Mouse (Mus musculus): ENCODE measurements at regions not wholly inside any gene's neighbourhood (a gene's known extent, or its start where the extent isn't known, plus 50 kb on each side); places are given as distances from the start of the nearest gene placed in this dataset.

DNA sequence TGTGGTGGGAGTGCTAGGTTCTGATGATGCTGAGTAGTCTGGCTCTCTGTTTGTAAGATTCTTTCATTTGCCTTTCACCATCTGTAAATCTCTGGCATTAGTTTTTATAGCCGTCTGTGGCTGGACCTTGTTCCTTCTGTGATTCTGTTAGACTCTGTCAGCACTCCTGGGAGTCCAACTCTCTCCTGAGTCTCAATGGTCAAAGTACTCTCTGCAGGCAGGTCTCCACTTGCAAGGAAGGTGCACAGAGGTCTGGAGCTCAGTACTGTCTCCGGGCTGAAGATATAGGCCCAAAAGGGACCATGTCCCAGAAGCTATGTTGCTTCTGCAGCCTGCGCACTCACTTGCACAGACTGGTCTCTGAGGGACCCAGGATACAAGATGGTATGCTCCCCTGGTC lies 356.3 kb upstream of the Ercc4 start:
- TF ChIP-seq CTCF (IDR thresholded peaks at IDR 0.05; ENCODE audit: borderline replicate concordance, insufficient read depth, low read length): no peak
- no peak for TF ChIP-seq POLR2A (IDR thresholded peaks at IDR 0.05; ENCODE audit: low read depth, low read length)
